Comparison of ENCODE assay signal across 10 mouse cellular contexts in genomic region chr17:28345882-28346281, GRCm38 (mm10). TPM values are rescaled to one million over a fixed set of nuclear protein-coding genes. Genes with fewer than 3 reads are reported as not detected.
A peak's percentile ranks its signal among the peaks of the same experiment; 100 is the strongest.
DNase-seq lines count a peak whose midpoint lies in the region; ATAC-seq and TF ChIP-seq lines count a peak whose summit lies in the region.
"Had no signal": no experiment of that assay in that cellular context is flagged by ENCODE, and none has a peak within 500 bp of the region (broad histone marks: within the 10 kb centered on the region; RNA-seq: fewer than 3 reads in every experiment).

No protein-coding gene starts in this region.

- no peak overlapping the region for H3K4me2 ChIP-seq in forebrain, embryonic 11.5 days (ENCODE audit: low read depth, low read length, severe bottlenecking)
- H3K4me2 ChIP-seq in forebrain, embryonic 14.5 days (ENCODE audit: low read length): no peak overlapping the region
- H3K4me2 ChIP-seq in midbrain, embryonic 16.5 days (ENCODE audit: low read length): no peak overlapping the region
- H3K4me2 ChIP-seq in hindbrain, embryonic 13.5 days: 0 out of 2 replicates have a peak overlapping the region, but pooled peaks have one; percentile 6
- H3K4me2 ChIP-seq in myocyte (ENCODE audit: low read depth): peak overlapping the region; percentile 72

- no peaks in the 10 kb centered on the region; the same call in 1 of the 2 replicates for H3K27me3 ChIP-seq in forebrain, embryonic 11.5 days (ENCODE audit: control insufficient read depth, insufficient read depth, low read length)
- H3K27me3 ChIP-seq in forebrain, embryonic 14.5 days (replicated peaks; ENCODE audit: control insufficient read depth, insufficient read depth, low read length): no peaks in the 10 kb centered on the region
- peaks cover 74% of the 10 kb centered on the region for H3K27me3 ChIP-seq in midbrain, embryonic 10.5 days (ENCODE audit: low read depth, poor library complexity, severe bottlenecking)
- H3K27me3 ChIP-seq in midbrain, embryonic 16.5 days (ENCODE audit: control insufficient read depth, insufficient read depth, low read depth, low read length): no peaks in the 10 kb centered on the region; the same call in 1 of the 2 replicates
- peaks cover 65% of the 10 kb centered on the region for H3K27me3 ChIP-seq in hindbrain, embryonic 13.5 days
- no peaks in the 10 kb centered on the region for H3K27me3 ChIP-seq in myocyte (ENCODE audit: control insufficient read depth, insufficient read depth, insufficient read length)

- 17% methylated on average over 10 of the region's 10 CpGs for WGBS in forebrain, embryonic 11.5 days
- 17% methylated on average over 10 of the region's 10 CpGs for WGBS in forebrain, embryonic 14.5 days
- 10% methylated on average over 10 of the region's 10 CpGs for WGBS in midbrain, embryonic 10.5 days
- WGBS in midbrain, embryonic 16.5 days: 21% methylated on average over 9 of the region's 10 CpGs
- 10% methylated on average over 10 of the region's 10 CpGs for WGBS in hindbrain, embryonic 13.5 days

- no peak for DNase-seq in forebrain, embryonic 11.5 days (ENCODE audit: low spot score)
- no peak for DNase-seq in forebrain, embryonic 14.5 days (ENCODE audit: low spot score)
- DNase-seq in midbrain, embryonic 10.5 days (ENCODE audit: low spot score): no peak
- DNase-seq in Muller cell, postnatal 12 days (ENCODE audit: inconsistent ontology term): no peak
- no peak for DNase-seq in thymus, postnatal 14 days
- DNase-seq: gastrocnemius, postnatal 10 days; thymus, postnatal 25 days had no signal

- no peak overlapping the region for H3K27ac ChIP-seq in forebrain, embryonic 11.5 days (ENCODE audit: low read depth, low read length)
- no peak overlapping the region for H3K27ac ChIP-seq in forebrain, embryonic 14.5 days (ENCODE audit: low read depth, low read length)
- peak overlapping the region; percentile 56; the same call in 1 of the 2 replicates for H3K27ac ChIP-seq in midbrain, embryonic 10.5 days (replicated peaks)
- H3K27ac ChIP-seq in midbrain, embryonic 16.5 days (ENCODE audit: low read length): no peak overlapping the region
- H3K27ac ChIP-seq in hindbrain, embryonic 13.5 days: no peak overlapping the region

- H3K4me3 ChIP-seq in forebrain, embryonic 11.5 days (ENCODE audit: low read depth, low read length): no peak overlapping the region
- H3K4me3 ChIP-seq in forebrain, embryonic 14.5 days (ENCODE audit: low read depth, low read length): no peak overlapping the region
- H3K4me3 ChIP-seq in midbrain, embryonic 10.5 days: peak overlapping the region; percentile 19; the same call in 1 of the 2 replicates
- no peak overlapping the region for H3K4me3 ChIP-seq in midbrain, embryonic 16.5 days (ENCODE audit: low read depth, low read length)
- H3K4me3 ChIP-seq in hindbrain, embryonic 13.5 days: no peak overlapping the region
- H3K4me3 ChIP-seq in myocyte: no peak overlapping the region

- no peak for ATAC-seq in forebrain, embryonic 11.5 days (replicated peaks; ENCODE audit: low FRiP score)
- ATAC-seq in forebrain, embryonic 14.5 days: no peak
- ATAC-seq in midbrain, embryonic 16.5 days: no peak
- ATAC-seq in hindbrain, embryonic 13.5 days (ENCODE audit: low FRiP score): no peak

- no peak for TF ChIP-seq POLR2A in myocyte (IDR thresholded peaks at IDR 0.05; ENCODE audit: insufficient read length, low read depth)

- no peaks in the 10 kb centered on the region for H3K36me3 ChIP-seq in forebrain, embryonic 11.5 days (ENCODE audit: control insufficient read depth, insufficient read depth, low read length)
- no peaks in the 10 kb centered on the region for H3K36me3 ChIP-seq in forebrain, embryonic 14.5 days (ENCODE audit: control insufficient read depth, insufficient read depth, low read length)
- peaks cover 2% of the 10 kb centered on the region; the same call in 1 of the 2 replicates for H3K36me3 ChIP-seq in midbrain, embryonic 10.5 days
- H3K36me3 ChIP-seq in midbrain, embryonic 16.5 days (ENCODE audit: control insufficient read depth, insufficient read depth, low read length): no peaks in the 10 kb centered on the region
- no peaks in the 10 kb centered on the region for H3K36me3 ChIP-seq in hindbrain, embryonic 13.5 days
- no peaks in the 10 kb centered on the region for H3K36me3 ChIP-seq in myocyte (ENCODE audit: control insufficient read depth, insufficient read depth)

- H3ac ChIP-seq in myocyte (ENCODE audit: control insufficient read depth, insufficient read length): peak overlapping the region; percentile 23

- H3K79me2 ChIP-seq in myocyte (ENCODE audit: control insufficient read depth, insufficient read depth): peaks cover 76% of the 10 kb centered on the region

- H3K4me1 ChIP-seq in forebrain, embryonic 11.5 days (replicated peaks; ENCODE audit: control insufficient read depth, insufficient read depth, low read length): peaks cover 20% of the 10 kb centered on the region
- H3K4me1 ChIP-seq in forebrain, embryonic 14.5 days (ENCODE audit: control insufficient read depth, insufficient read depth, low read length): peaks cover 19% of the 10 kb centered on the region
- peaks cover 78% of the 10 kb centered on the region for H3K4me1 ChIP-seq in midbrain, embryonic 10.5 days
- peaks cover 8% of the 10 kb centered on the region for H3K4me1 ChIP-seq in midbrain, embryonic 16.5 days (ENCODE audit: control insufficient read depth, insufficient read depth, low read length)
- H3K4me1 ChIP-seq in hindbrain, embryonic 13.5 days (replicated peaks): peaks cover 65% of the 10 kb centered on the region

- peak overlapping the region; percentile 3; the same call in 1 of the 2 replicates for H3K9ac ChIP-seq in forebrain, embryonic 11.5 days (ENCODE audit: low read length)
- no peak overlapping the region for H3K9ac ChIP-seq in forebrain, embryonic 14.5 days (ENCODE audit: low read length)
- no peak overlapping the region for H3K9ac ChIP-seq in midbrain, embryonic 16.5 days (ENCODE audit: low read depth, low read length)
- H3K9ac ChIP-seq in hindbrain, embryonic 13.5 days: no peak overlapping the region; the same call in 1 of the 2 replicates

- no peaks in the 10 kb centered on the region for H3K9me3 ChIP-seq in forebrain, embryonic 11.5 days (ENCODE audit: control insufficient read depth, low read length)
- H3K9me3 ChIP-seq in forebrain, embryonic 14.5 days (replicated peaks; ENCODE audit: control insufficient read depth, low read length): no peaks in the 10 kb centered on the region
- no peaks in the 10 kb centered on the region for H3K9me3 ChIP-seq in midbrain, embryonic 10.5 days (replicated peaks)
- H3K9me3 ChIP-seq in midbrain, embryonic 16.5 days (replicated peaks; ENCODE audit: control insufficient read depth, low read length, poor library complexity, severe bottlenecking): no peaks in the 10 kb centered on the region
- no peaks in the 10 kb centered on the region for H3K9me3 ChIP-seq in hindbrain, embryonic 13.5 days

TF ChIP-seq in myocyte, 11 proteins besides CTCF, POLR2A, EP300 and RAD21:
- TF ChIP-seq MYOG (IDR thresholded peaks at IDR 0.05; ENCODE audit: control insufficient read depth in 1 of 3, insufficient read depth in 1 of 3, insufficient read length in 2 of 3, low read depth in 2 of 3) (peak in 1 of 3 experiments; percentile 52), MYOD1 (IDR thresholded peaks at IDR 0.05; ENCODE audit: control insufficient read depth in 1 of 3, insufficient read length in 2 of 3, low read depth in 2 of 3) (peak in 2 of 3 experiments; percentile 78 to 84), SRF (IDR thresholded peaks at IDR 0.05; ENCODE audit: control insufficient read depth, insufficient read length, low read depth) (no peak)

RNA-seq across cellular contexts. Expression of gene Tead3, which starts 4.7 kb away (rescaled TPM):
- polyA plus RNA-seq in forebrain, embryonic 11.5 days (2014; fragmentation: Nextera tagmentation; extraction: Ambion mirVana): 5.6 and 5.8 TPM in 2 replicates
- 1.8 and 2.4 TPM in 2 replicates for polyA plus RNA-seq in forebrain, embryonic 14.5 days (2014; fragmentation: Nextera tagmentation; extraction: Ambion mirVana)
- 5.0 and 5.2 TPM in 2 replicates for polyA plus RNA-seq in midbrain, embryonic 10.5 days (2016; fragmentation: Nextera tagmentation; extraction: Ambion mirVana)
- polyA plus RNA-seq in midbrain, embryonic 16.5 days (2015; fragmentation: Nextera tagmentation; extraction: Ambion mirVana): 1.3 and 1.4 TPM in 2 replicates
- polyA plus RNA-seq in hindbrain, embryonic 13.5 days (2015; fragmentation: Nextera tagmentation; extraction: Ambion mirVana): 1.8 and 2.0 TPM in 2 replicates
- 20.1 TPM for polyA plus RNA-seq in myocyte (2012; fragmentation: generic; extraction: Trizol)

RNA-seq across cellular contexts. Expression of gene Rpl10a, which starts 17.6 kb away (rescaled TPM):
- polyA plus RNA-seq in forebrain, embryonic 11.5 days (2014; fragmentation: Nextera tagmentation; extraction: Ambion mirVana): 468 and 490 TPM in 2 replicates
- 360 and 532 TPM in 2 replicates for polyA plus RNA-seq in forebrain, embryonic 14.5 days (2014; fragmentation: Nextera tagmentation; extraction: Ambion mirVana)
- polyA plus RNA-seq in midbrain, embryonic 10.5 days (2016; fragmentation: Nextera tagmentation; extraction: Ambion mirVana): 426 and 489 TPM in 2 replicates
- 304 and 312 TPM in 2 replicates for polyA plus RNA-seq in midbrain, embryonic 16.5 days (2015; fragmentation: Nextera tagmentation; extraction: Ambion mirVana)
- 336 and 366 TPM in 2 replicates for polyA plus RNA-seq in hindbrain, embryonic 13.5 days (2015; fragmentation: Nextera tagmentation; extraction: Ambion mirVana)
- 2,984 TPM for polyA plus RNA-seq in myocyte (2012; fragmentation: generic; extraction: Trizol)

RNA-seq across cellular contexts. Expression of gene Tulp1, which starts 19.1 kb away (rescaled TPM):
- 2.6 and 4.2 TPM in 2 replicates for polyA plus RNA-seq in forebrain, embryonic 11.5 days (2014; fragmentation: Nextera tagmentation; extraction: Ambion mirVana)
- 1.3 and 1.5 TPM in 2 replicates for polyA plus RNA-seq in forebrain, embryonic 14.5 days (2014; fragmentation: Nextera tagmentation; extraction: Ambion mirVana)
- 2.8 and 5.0 TPM in 2 replicates for polyA plus RNA-seq in midbrain, embryonic 10.5 days (2016; fragmentation: Nextera tagmentation; extraction: Ambion mirVana)
- polyA plus RNA-seq in midbrain, embryonic 16.5 days (2015; fragmentation: Nextera tagmentation; extraction: Ambion mirVana): 1.4 and 1.7 TPM in 2 replicates
- 2.1 and 2.2 TPM in 2 replicates for polyA plus RNA-seq in hindbrain, embryonic 13.5 days (2015; fragmentation: Nextera tagmentation; extraction: Ambion mirVana)
- not detected for polyA plus RNA-seq in myocyte (2012; fragmentation: generic; extraction: Trizol)

RNA-seq across cellular contexts. Expression of gene Fance, which starts 32.6 kb away (rescaled TPM):
- 28.0 and 32.3 TPM in 2 replicates for polyA plus RNA-seq in forebrain, embryonic 11.5 days (2014; fragmentation: Nextera tagmentation; extraction: Ambion mirVana)
- polyA plus RNA-seq in forebrain, embryonic 14.5 days (2014; fragmentation: Nextera tagmentation; extraction: Ambion mirVana): 21.7 and 24.5 TPM in 2 replicates
- polyA plus RNA-seq in midbrain, embryonic 10.5 days (2016; fragmentation: Nextera tagmentation; extraction: Ambion mirVana): 28.2 and 30.8 TPM in 2 replicates
- polyA plus RNA-seq in midbrain, embryonic 16.5 days (2015; fragmentation: Nextera tagmentation; extraction: Ambion mirVana): 25.2 and 26.3 TPM in 2 replicates
- polyA plus RNA-seq in hindbrain, embryonic 13.5 days (2015; fragmentation: Nextera tagmentation; extraction: Ambion mirVana): 21.9 and 24.2 TPM in 2 replicates
- polyA plus RNA-seq in myocyte (2012; fragmentation: generic; extraction: Trizol): 28.5 TPM

Comparison
In these comparisons a context has a peak if more than half of its experiments do, and no peak if none do; other contexts are left out.
1. H3K4me2 ChIP-seq: peak in hindbrain, embryonic 13.5 days (single experiment) and myocyte (single experiment); none in forebrain, embryonic 11.5 days (single experiment), forebrain, embryonic 14.5 days (single experiment) and midbrain, embryonic 16.5 days (single experiment).